Mouse (Mus musculus) embryonic facial prominence, embryonic 10.5 days (tissue): ENCODE data around the gene Pvr. TPM values are rescaled to one million over a fixed set of nuclear protein-coding genes. Genes with fewer than 3 reads are reported as not detected.
A peak's percentile ranks its signal among the peaks of the same experiment; 100 is the strongest.

Experiments used
- DNase-seq: peaks from one replicate; pipeline ENCODE4 v3.0.0-alpha.2; 2017; ENCODE audit warnings: low spot score
- H3K27ac ChIP-seq: fragments of 300-500 bp; sonication (generic); replicated peaks from 2 replicates; pipeline ENCODE4 v1.5.1; 2016; ENCODE audit warnings: mild to moderate bottlenecking
- H3K27me3 ChIP-seq: fragments of 300-500 bp; sonication (generic); replicated peaks from 2 replicates; pipeline ENCODE4 v1.6.1; 2016; ENCODE audit warnings: low read depth, mild to moderate bottlenecking; ENCODE audit not compliant: poor library complexity, severe bottlenecking
- H3K36me3 ChIP-seq: fragments of 300-500 bp; sonication (generic); replicated peaks from 2 replicates; pipeline ENCODE4 v1.6.1; 2016; ENCODE audit warnings: mild to moderate bottlenecking, moderate library complexity
- H3K4me1 ChIP-seq: fragments of 300-500 bp; sonication (generic); 2 replicates; pipeline ENCODE4 v1.6.1; 2016
- H3K4me3 ChIP-seq: fragments of 300-500 bp; sonication (generic); 2 replicates; pipeline ENCODE4 v1.5.1; 2016; ENCODE audit warnings: mild to moderate bottlenecking, moderate library complexity
- H3K9me3 ChIP-seq: fragments of 300-500 bp; sonication (generic); 2 replicates; pipeline ENCODE4 v1.6.1; 2016; ENCODE audit warnings: mild to moderate bottlenecking
- WGBS: fragments of 180-500 bp; shearing (Covaris S2); methylation state at CpG from one replicate; pipeline ENCODE4 v1.1.7; 2016; 5-methylcytosine and 5-hydroxymethylcytosine counted together
- polyA plus RNA-seq: library from polyadenylated mRNA; unstranded; fragments of >200 nt; fragmentation: Nextera tagmentation; extraction: Ambion mirVana; gene quantifications from 2 replicates; pipeline ENCODE4 v1.2.1, GENCODE M21; 2016

Pvr gene
- polyA plus RNA-seq, 1 experiment from 2014 or later: 8.2 TPM

- H3K4me1 ChIP-seq: peaks cover 23% of the 10 kb centered on the region
- H3K9me3 ChIP-seq: no peaks in the 10 kb centered on the region
- WGBS: 78% methylated on average over 12 of the region's 12 CpGs
- DNase-seq: no peak
- no peaks in the 10 kb centered on the region for H3K36me3 ChIP-seq
- no peaks in the 10 kb centered on the region for H3K27me3 ChIP-seq
- H3K27ac ChIP-seq: no peak overlapping the region
- no peak overlapping the region for H3K4me3 ChIP-seq
Observed at GRCm38 (mm10) chr7:19948956-19949355, 28.0 kb upstream of the Pvr start.

GRCm38 (mm10) chr7:19945821-19946515 is 25.0 kb upstream of the Pvr start:
- 87% methylated on average over 13 of the region's 13 CpGs for WGBS
- DNase-seq: no peak
- no peaks in the 10 kb centered on the region for H3K27me3 ChIP-seq
- no peak overlapping the region for H3K27ac ChIP-seq
- H3K4me3 ChIP-seq: no peak overlapping the region
- no peaks in the 10 kb centered on the region for H3K36me3 ChIP-seq
- H3K4me1 ChIP-seq: peaks cover 8% of the 10 kb centered on the region; the same call in 1 of the 2 replicates
- H3K9me3 ChIP-seq: peaks cover 3% of the 10 kb centered on the region; the same call in 1 of the 2 replicates

GRCm38 (mm10) chr7:19945201-19945600 is 24.2 kb upstream of the Pvr start:
- 91% methylated on average over 5 of the region's 5 CpGs for WGBS
- no peaks in the 10 kb centered on the region for H3K36me3 ChIP-seq
- peaks cover 3% of the 10 kb centered on the region; the same call in 1 of the 2 replicates for H3K4me1 ChIP-seq
- H3K27ac ChIP-seq: no peak overlapping the region
- peaks cover 3% of the 10 kb centered on the region; the same call in 1 of the 2 replicates for H3K9me3 ChIP-seq
- H3K4me3 ChIP-seq: no peak overlapping the region
- DNase-seq: no peak
- H3K27me3 ChIP-seq: no peaks in the 10 kb centered on the region

GRCm38 (mm10) chr7:19944709-19945108 is 23.7 kb upstream of the Pvr start:
- no peaks in the 10 kb centered on the region for H3K27me3 ChIP-seq
- DNase-seq: no peak
- H3K4me1 ChIP-seq: no peaks in the 10 kb centered on the region
- 89% methylated on average over 8 of the region's 8 CpGs for WGBS
- H3K4me3 ChIP-seq: no peak overlapping the region
- H3K9me3 ChIP-seq: peaks cover 3% of the 10 kb centered on the region; the same call in 1 of the 2 replicates
- H3K36me3 ChIP-seq: no peaks in the 10 kb centered on the region
- H3K27ac ChIP-seq: no peak overlapping the region

- no peaks in the 10 kb centered on the region for H3K27me3 ChIP-seq
- H3K27ac ChIP-seq: no peak overlapping the region
- H3K4me1 ChIP-seq: no peaks in the 10 kb centered on the region
- 45% methylated on average over 5 of the region's 6 CpGs for WGBS
- no peak for DNase-seq
- no peaks in the 10 kb centered on the region for H3K36me3 ChIP-seq
- H3K4me3 ChIP-seq: no peak overlapping the region
- peaks cover 3% of the 10 kb centered on the region; the same call in 1 of the 2 replicates for H3K9me3 ChIP-seq
Observed at GRCm38 (mm10) chr7:19940256-19940655, 19.3 kb upstream of the Pvr start.

GRCm38 (mm10) chr7:19939555-19940235 is 18.7 kb upstream of the Pvr start:
- Histone ChIP-seq H3K9me3 (peaks cover 3% of the 10 kb centered on the region; the same call in 1 of the 2 replicates), H3K27me3 (no peaks in the 10 kb centered on the region), H3K27ac (no peak overlapping the region), H3K4me3 (no peak overlapping the region), H3K4me1 (no peaks in the 10 kb centered on the region), H3K36me3 (no peaks in the 10 kb centered on the region)
- no peak for DNase-seq
- WGBS: 59% methylated on average over 12 of the region's 12 CpGs

- Histone ChIP-seq H3K9me3 (no peaks in the 10 kb centered on the region), H3K4me3 (no peak overlapping the region), H3K27ac (no peak overlapping the region), H3K4me1 (peaks cover 4% of the 10 kb centered on the region), H3K36me3 (no peaks in the 10 kb centered on the region), H3K27me3 (peaks cover 7% of the 10 kb centered on the region)
- WGBS: 85% methylated on average over 11 of the region's 11 CpGs
- no peak for DNase-seq
Observed at GRCm38 (mm10) chr7:19937229-19937821, 16.4 kb upstream of the Pvr start.

GRCm38 (mm10) chr7:19935961-19936360 is 15.0 kb upstream of the Pvr start:
- 84% methylated on average over 6 of the region's 6 CpGs for WGBS
- Histone ChIP-seq H3K27ac (no peak overlapping the region), H3K4me3 (no peak overlapping the region), H3K36me3 (no peaks in the 10 kb centered on the region), H3K9me3 (no peaks in the 10 kb centered on the region), H3K4me1 (peaks cover 4% of the 10 kb centered on the region), H3K27me3 (peaks cover 16% of the 10 kb centered on the region)
- no peak for DNase-seq

- no peak overlapping the region for H3K4me3 ChIP-seq
- peaks cover 16% of the 10 kb centered on the region for H3K27me3 ChIP-seq
- no peaks in the 10 kb centered on the region for H3K36me3 ChIP-seq
- peaks cover 4% of the 10 kb centered on the region for H3K4me1 ChIP-seq
- 81% methylated on average over 20 of the region's 20 CpGs for WGBS
- no peak for DNase-seq
- H3K9me3 ChIP-seq: no peaks in the 10 kb centered on the region
- no peak overlapping the region for H3K27ac ChIP-seq
Observed at GRCm38 (mm10) chr7:19935171-19935751, 14.3 kb upstream of the Pvr start.

GRCm38 (mm10) chr7:19932877-19933809 is 12.2 kb upstream of the Pvr start:
- peaks cover 16% of the 10 kb centered on the region for H3K27me3 ChIP-seq
- peak overlapping the region; percentile 24; the same call in 1 of the 2 replicates for H3K4me3 ChIP-seq
- H3K9me3 ChIP-seq: no peaks in the 10 kb centered on the region
- no peaks in the 10 kb centered on the region for H3K36me3 ChIP-seq
- peak; percentile 33 for DNase-seq
- WGBS: 27% methylated on average over 21 of the region's 21 CpGs
- no peak overlapping the region for H3K27ac ChIP-seq
- H3K4me1 ChIP-seq: peaks cover 4% of the 10 kb centered on the region

GRCm38 (mm10) chr7:19932133-19932876 is 11.3 kb upstream of the Pvr start:
- H3K4me3 ChIP-seq: no peak overlapping the region
- no peak for DNase-seq
- no peaks in the 10 kb centered on the region for H3K36me3 ChIP-seq
- H3K4me1 ChIP-seq: peaks cover 4% of the 10 kb centered on the region
- peaks cover 16% of the 10 kb centered on the region for H3K27me3 ChIP-seq
- H3K27ac ChIP-seq: no peak overlapping the region
- H3K9me3 ChIP-seq: no peaks in the 10 kb centered on the region
- WGBS: 27% methylated on average over 13 of the region's 13 CpGs
